Mouse (Mus musculus) testis, postnatal 10 days (tissue): ENCODE measurements around the gene Ppp1r7.
"Not testable (repeated sequence)": the region's sequence is repeated elsewhere in the genome, so short reads cannot be mapped to it uniquely, and the experiment has no call there.

ENCODE experiments used
- DNase-seq: peaks from one replicate; pipeline ENCODE4 v3.0.0; 2021; ENCODE audit warnings: low spot score

Gene Ppp1r7

GRCm38 (mm10) chr1:93342648-93343503 is at the start of gene Ppp1r7, which contains the start of gene Pask:
Gene Ppp1r7, plus strand, starts transcription at chr1:93342854.
Gene Pask, minus strand, starts transcription at chr1:93343482.
- peak; percentile 94 for DNase-seq

DNA sequence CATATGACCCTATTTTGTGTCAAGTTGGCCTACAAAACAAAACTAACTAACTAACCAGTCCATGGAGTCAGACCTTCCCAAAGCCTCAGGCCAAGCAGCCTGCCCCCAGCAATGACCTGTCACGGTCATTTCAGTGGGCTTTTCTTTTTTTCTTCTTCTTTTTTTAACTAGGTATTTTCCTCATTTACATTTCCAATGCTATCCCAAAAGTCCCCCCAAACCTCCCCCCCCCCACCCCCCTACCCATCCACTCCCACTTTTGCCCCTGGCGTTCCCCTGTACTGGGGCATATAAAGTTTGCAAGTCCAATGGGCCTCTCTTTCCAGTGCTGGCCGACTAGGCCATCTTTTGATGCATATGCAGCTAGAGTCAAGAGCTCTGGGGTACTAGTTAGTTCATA is 48.2 kb upstream of the Ppp1r7 start:
- DNase-seq, result not testable (repeated sequence)

GRCm38 (mm10) chr1:93299791-93300190 is 42.9 kb upstream of the Ppp1r7 start:
- no peak for DNase-seq

- no peak for DNase-seq
Observed at GRCm38 (mm10) chr1:93300578-93300977, 42.1 kb upstream of the Ppp1r7 start.

DNA sequence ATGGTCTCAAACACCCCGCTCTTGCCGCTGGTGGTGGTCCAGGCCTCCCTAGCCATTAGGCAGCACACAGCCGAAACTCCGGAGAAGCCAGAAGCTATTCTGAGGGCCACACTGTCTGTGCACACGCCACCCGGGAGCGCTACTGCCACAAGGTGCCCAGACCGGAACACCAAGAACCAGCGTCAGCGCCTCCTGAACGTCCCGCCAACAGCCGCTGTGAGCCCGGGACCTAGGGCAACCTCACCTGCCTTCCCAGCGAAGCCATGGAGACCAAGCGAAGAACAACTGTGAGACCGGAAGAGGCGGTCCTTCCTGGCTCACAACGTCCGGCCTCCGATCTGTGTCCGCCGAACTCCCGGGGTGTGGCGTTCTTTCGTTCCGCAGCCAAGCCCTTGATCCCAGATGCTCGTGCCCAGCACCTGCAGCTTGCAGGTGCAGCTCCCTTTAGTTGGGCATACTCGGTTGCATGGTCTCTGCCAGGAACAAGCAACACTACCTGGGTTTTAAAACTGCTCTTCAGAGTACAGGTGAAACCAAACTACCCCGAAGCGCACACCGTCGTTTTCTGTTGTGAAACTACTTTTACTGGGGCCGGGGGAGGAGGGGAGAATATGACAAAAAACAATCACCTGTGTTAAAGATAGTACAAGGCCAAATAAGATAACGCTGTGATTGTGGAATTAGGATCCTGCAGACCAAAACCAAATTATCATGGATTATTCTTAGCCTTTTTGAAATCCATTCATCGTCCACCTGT is 36.9 kb upstream of the Ppp1r7 start, which contains the start of gene Mterf4:
TSS of gene Mterf4 (minus strand) at position 335 of the 757 bp plus-strand sequence.
- DNase-seq, result peak; percentile 86

DNA sequence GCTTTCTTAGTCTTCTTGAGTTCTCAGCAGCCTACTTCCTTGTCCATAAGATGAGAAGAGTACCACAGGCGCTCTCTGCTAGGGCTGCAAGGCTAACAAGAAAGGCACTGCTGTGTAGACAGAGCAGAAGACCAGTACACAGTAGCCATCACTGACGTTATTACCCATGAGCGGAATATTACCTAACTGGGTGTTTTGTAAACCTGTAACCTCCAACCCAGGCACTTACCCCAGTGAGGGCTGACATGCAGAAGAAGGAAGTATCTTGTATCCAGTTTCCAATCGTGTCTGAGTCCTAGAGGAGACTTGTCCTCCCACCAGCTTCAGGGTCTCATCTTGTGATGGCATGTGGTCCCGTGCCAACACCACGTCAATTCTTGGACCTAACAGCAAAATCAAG is 18.7 kb upstream of the Ppp1r7 start:
- no peak for DNase-seq

GRCm38 (mm10) chr1:93326446-93326845 is 16.2 kb upstream of the Ppp1r7 start:
- DNase-seq, result no peak

DNA sequence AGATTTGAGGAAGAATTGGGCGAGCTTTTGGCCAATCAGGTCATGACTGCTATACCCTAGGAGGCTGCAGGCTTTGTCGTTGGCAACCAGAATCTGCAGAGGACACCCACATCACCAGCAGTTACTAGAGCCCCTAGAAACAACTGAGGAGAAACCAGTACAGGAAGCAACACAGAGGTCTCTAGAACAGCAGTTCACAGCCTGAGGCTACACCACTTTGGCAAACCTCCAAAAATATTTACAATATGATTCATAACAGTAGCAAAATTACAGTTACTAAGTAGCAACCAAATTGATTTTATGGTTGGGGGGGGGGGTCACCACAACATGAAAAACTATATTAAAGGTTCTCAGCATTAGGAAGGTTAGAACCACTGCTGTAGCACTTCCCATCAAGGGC is 8.0 kb upstream of the Ppp1r7 start:
- no peak for DNase-seq

DNA sequence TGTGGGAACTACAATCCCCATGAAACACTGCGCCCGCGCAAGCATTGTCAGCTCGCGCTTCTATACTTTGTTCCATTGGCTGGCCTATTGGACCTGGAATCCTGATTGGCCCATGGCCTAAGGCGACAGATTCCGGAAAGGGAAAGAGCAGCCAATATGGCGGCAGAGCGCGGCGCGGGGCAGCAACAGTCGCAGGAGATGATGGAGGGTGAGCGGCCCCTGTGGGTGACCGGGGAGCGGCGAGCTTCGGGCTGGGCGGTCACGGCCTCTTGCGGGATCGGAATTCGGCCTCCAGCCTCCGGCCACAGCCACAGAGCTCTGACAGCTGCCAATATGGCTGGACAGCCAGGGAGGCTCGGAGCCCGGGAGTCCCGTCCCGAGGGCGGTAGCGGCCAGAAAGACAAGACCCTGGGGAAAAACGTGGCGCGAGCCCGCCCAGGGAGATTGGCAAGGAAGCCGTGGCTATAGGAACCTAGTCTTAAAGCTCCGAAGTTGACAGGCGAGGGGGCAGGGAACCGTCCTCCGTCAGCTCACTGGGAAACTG is 922 bp downstream of the Ppp1r7 start:
- DNase-seq, result peak; percentile 93

DNA sequence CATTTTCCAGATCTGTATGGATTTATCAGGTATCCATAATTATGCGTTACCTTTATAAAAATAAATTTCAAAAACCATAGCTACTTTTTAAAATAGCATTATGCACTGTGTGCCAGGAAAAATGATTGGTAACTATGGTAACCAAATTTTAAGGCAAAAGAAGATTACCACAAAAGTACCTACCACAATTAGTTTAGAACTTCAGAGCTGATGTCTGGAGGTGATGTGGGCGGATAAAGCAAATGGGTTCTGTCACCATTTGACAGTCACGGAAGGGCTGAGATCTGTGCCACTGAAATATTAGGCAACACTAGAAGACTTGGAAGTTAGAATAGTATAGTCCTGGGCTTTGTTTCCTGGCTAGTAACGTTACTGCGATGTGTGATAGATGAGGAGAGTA is 4.5 kb downstream of the Ppp1r7 start:
- no peak for DNase-seq

- no peak for DNase-seq
Observed at GRCm38 (mm10) chr1:93349701-93350100, 7.0 kb downstream of the Ppp1r7 start.

DNA sequence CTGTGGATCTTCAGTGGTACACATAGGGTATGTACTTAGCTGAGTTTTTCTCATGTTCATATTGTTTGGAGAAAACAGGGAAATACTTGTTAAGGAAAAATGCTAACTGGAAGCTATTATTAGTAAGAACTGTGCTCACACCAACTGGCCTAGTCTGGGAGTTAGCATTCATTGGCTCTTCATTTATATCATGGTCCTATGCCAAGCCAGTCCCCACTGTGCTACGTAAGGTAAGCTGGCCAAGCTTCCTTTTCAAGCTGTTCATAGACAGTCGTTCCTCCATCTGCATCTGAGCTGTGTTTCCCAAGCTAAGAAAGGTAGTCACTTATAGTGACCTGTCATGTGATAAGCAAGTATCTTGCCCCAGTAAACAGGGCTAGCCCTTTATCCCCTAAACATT is 10.1 kb downstream of the Ppp1r7 start:
- DNase-seq, result no peak

GRCm38 (mm10) chr1:93362661-93363060 is 20.0 kb downstream of the Ppp1r7 start:
- no peak for DNase-seq

GRCm38 (mm10) chr1:93365641-93366040 is 23.0 kb downstream of the Ppp1r7 start:
- DNase-seq, result no peak

DNA sequence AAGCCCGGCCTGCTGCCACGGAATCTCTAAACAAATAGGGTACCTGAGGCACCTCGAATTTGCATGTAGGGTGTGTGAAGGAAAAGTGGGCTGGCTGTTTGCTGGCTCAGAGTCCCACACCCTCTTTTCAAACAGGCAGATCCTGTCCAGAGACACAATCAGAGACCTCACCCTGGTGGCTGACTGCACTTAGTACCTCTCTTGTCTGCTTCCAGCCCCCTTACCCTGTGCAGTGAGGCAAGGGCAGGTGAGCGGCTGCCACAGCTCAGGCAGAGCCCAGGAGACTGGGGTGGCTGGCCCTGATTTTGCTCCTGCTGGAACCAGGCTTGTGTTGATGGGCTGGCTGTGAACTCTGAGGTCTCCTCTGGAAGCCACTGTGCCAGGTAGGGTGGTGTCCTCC is 31.0 kb downstream of the Ppp1r7 start, which contains the start of gene Ano7:
TSS of gene Ano7 (plus strand) at position 266 of the 400 bp plus-strand sequence.
- no peak for DNase-seq

DNA sequence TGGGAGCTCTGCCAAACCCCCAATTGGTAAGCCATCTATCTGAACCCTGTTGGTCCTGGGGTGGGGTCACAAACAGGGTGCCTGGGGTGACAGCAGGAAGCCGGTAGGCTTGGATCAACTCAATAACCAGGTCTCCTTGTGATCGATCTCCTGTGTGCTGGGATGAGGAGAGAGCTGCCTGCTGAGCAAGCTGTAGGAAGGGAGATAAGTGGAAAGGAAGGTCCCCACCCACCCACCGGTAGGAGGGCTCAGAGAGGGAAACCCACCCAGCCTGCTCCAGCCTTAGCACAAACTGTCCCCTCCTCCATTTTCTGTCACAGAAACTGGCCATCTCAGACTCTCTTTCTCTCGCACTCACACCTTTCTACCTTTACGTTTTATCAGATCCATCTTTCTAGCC is 34.7 kb downstream of the Ppp1r7 start:
- no peak for DNase-seq

DNA sequence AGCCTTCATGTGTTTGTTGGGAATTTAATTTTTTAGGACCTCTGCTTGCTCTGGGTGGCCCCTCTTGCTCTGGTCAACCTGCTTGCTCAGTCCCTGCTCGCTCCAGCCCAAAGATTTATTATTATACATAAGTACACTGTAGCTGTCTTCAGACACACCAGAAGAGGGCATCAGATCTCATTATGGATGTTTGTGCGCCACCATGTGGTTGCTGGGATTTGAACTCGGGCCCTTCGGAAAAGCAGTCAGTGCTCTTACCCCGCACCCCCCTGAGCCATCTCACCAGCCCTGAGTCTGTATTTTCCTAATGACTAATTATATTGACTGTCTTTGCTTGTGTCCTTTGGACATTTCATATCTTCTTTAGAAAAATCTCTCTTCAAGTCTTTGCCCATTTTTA is 36.5 kb downstream of the Ppp1r7 start:
- no peak for DNase-seq

DNA sequence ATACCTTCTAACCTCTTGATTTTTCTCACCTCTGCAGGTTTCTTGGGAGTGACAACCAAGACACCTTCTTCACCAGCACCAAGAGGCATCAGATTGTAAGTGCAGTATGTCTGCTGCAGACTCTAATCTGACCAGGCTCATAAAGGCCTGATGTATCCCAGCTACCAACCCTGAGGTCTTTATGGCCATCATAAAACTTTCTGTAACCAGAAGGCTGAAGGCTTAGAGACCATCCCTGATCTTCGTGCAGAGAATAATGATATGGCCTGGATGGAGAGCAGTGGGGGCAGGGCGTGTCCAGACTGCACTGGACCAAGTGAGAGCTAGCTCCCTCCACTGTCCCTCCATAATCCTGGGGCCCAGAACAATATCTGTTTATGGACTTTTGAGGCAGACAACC is 44.5 kb downstream of the Ppp1r7 start:
- no peak for DNase-seq

- DNase-seq, result no peak
Observed at GRCm38 (mm10) chr1:93388906-93389305, 46.3 kb downstream of the Ppp1r7 start.

DNA sequence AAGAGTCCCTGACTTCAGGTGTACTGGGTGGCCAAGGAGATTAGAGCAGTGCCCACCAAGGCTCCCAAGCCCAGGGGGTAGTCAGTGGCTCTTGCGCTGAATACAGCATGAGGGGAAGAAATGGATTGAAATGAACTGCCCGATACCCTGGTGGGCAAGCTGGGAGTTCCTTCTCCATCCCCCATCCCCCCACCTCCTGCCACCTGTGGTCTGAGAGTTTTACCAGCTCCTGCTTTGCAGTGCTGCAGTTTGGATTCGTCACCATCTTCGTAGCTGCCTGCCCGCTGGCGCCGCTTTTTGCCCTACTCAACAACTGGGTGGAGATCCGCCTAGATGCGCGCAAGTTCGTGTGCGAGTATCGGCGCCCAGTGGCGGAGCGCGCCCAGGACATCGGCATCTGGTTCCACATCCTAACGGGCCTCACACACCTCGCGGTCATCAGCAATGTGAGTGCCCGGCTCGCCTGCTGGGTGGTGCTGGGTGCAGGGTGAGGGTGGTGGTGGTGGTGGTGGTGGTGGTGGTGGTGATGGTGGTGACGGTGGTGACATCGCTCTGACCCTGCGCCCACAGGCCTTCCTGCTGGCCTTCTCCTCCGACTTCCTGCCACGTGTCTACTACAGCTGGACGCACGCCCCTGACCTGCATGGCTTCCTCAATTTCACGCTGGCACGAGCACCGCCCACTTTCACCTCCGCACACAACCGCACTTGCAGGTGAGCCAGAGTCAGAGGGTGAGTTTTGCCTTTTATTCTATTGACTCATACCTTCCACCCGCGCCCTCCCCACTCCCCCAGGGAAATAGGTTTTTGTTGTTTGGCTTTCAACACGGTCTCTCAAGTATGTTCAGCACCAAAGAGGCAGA is 58.8 kb downstream of the Ppp1r7 start:
- peak; percentile 48 for DNase-seq

DNA sequence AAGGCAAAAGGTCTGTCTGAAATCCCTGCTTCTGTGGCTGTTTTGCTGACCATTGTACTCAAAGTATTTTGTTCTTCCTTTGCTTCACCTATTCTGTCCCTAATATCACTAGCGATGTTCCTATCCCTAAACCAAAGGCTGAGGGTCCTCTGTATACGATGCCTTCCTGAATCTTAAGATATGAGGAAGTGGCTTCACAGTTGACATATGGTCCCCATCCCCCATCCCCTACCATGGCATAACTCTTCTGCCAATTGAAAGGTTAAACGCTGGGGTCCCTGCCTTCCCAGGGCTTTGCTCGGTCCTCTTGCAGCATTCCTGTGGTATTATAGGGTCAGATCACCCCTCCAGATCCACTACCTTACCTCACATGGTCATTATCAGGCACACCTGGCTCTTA is 60.7 kb downstream of the Ppp1r7 start:
- no peak for DNase-seq
